In genomic region chr11:53749716-53750352, GRCm38 (mm10) we compare ENCODE assay signal across 33 mouse cellular contexts. TPM values are rescaled to one million over a fixed set of nuclear protein-coding genes. Genes with fewer than 3 reads are reported as not detected.
DNase-seq lines count a peak whose midpoint lies in the region; ATAC-seq lines count a peak whose summit lies in the region.
"Had no signal": no experiment of that assay in that cellular context is flagged by ENCODE, and none has a peak within 500 bp of the region (broad histone marks: within the 10 kb centered on the region; RNA-seq: fewer than 3 reads in every experiment).

No protein-coding gene starts in this region.

- H3K4me1 ChIP-seq in forebrain, embryonic 11.5 days (replicated peaks; ENCODE audit: control insufficient read depth, insufficient read depth, low read length), result no peaks in the 10 kb centered on the region
- H3K4me1 ChIP-seq in forebrain, embryonic 12.5 days, result no peaks in the 10 kb centered on the region; the same call in 1 of the 2 replicates
- H3K4me1 ChIP-seq: embryonic facial prominence, embryonic 10.5 days; hindbrain, embryonic 10.5 days; hindbrain, embryonic 13.5 days; intestine, embryonic 15.5 days had no signal

- no peaks in the 10 kb centered on the region for H3K9me3 ChIP-seq in forebrain, embryonic 11.5 days (ENCODE audit: control insufficient read depth, low read length)
- no peaks in the 10 kb centered on the region for H3K9me3 ChIP-seq in forebrain, embryonic 12.5 days
- H3K9me3 ChIP-seq: embryonic facial prominence, embryonic 10.5 days; embryonic facial prominence, embryonic 13.5 days; hindbrain, embryonic 10.5 days; hindbrain, embryonic 13.5 days; intestine, embryonic 15.5 days had no signal

- DNase-seq in forebrain, embryonic 11.5 days (ENCODE audit: low spot score), result peak; percentile 20
- peak; percentile 16 for DNase-seq in thymus, postnatal 4 days
- no peak for DNase-seq in thymus, postnatal 25 days
- DNase-seq in ZHBTc4 (ENCODE audit: low read depth, low spot score), result peak; percentile 61
- no peak for DNase-seq in gastrocnemius, postnatal 10 days
- DNase-seq: adrenal gland, adult 2 months; adrenal gland, postnatal 14 days; cerebellum, adult 11 months; cerebellum, adult 2 months; cerebellum, postnatal 10 days; cerebellum, postnatal 36 days; embryo, embryonic 11 days; forebrain, postnatal 0 days; gastrocnemius, adult 2 months; gastrocnemius, postnatal 25 days; heart, adult 2 months; heart, postnatal 36 days; kidney, adult 11 months had no signal

- ATAC-seq in forebrain, embryonic 11.5 days (replicated peaks; ENCODE audit: low FRiP score), result no peak
- no peak for ATAC-seq in forebrain, embryonic 12.5 days (ENCODE audit: low FRiP score)
- ATAC-seq: forebrain, embryonic 14.5 days; forebrain, postnatal 0 days; hindbrain, embryonic 16.5 days; intestine, embryonic 15.5 days had no signal

- no peak overlapping the region for H3K4me3 ChIP-seq in forebrain, embryonic 11.5 days (ENCODE audit: low read depth, low read length)
- no peak overlapping the region for H3K4me3 ChIP-seq in forebrain, embryonic 12.5 days (replicated peaks)
- H3K4me3 ChIP-seq: embryonic facial prominence, embryonic 10.5 days; embryonic facial prominence, embryonic 13.5 days; erythroblast, embryonic 14.5 days; gastrocnemius, adult 2 months; heart, adult 2 months; hindbrain, embryonic 10.5 days; hindbrain, embryonic 13.5 days; intestine, embryonic 15.5 days had no signal

- H3K4me2 ChIP-seq in forebrain, embryonic 11.5 days (ENCODE audit: low read depth, low read length, severe bottlenecking), result no peak overlapping the region
- no peak overlapping the region for H3K4me2 ChIP-seq in forebrain, embryonic 12.5 days
- H3K4me2 ChIP-seq: embryonic facial prominence, embryonic 13.5 days; heart, embryonic 11.5 days; hindbrain, embryonic 13.5 days; intestine, embryonic 15.5 days had no signal

- 49% methylated on average over 5 of the region's 5 CpGs for WGBS in forebrain, embryonic 11.5 days
- 54% methylated on average over 5 of the region's 5 CpGs for WGBS in forebrain, embryonic 12.5 days

- no peak overlapping the region for H3K9ac ChIP-seq in forebrain, embryonic 11.5 days (ENCODE audit: low read length)
- H3K9ac ChIP-seq in forebrain, embryonic 12.5 days, result no peak overlapping the region
- H3K9ac ChIP-seq: embryonic facial prominence, embryonic 13.5 days; forebrain, postnatal 0 days; hindbrain, embryonic 13.5 days; intestine, embryonic 15.5 days had no signal

- H3K27ac ChIP-seq in forebrain, embryonic 11.5 days (ENCODE audit: low read depth, low read length), result no peak overlapping the region
- H3K27ac ChIP-seq in forebrain, embryonic 12.5 days, result no peak overlapping the region
- H3K27ac ChIP-seq: embryonic facial prominence, embryonic 10.5 days; embryonic facial prominence, embryonic 13.5 days; gastrocnemius, adult 2 months; heart, adult 2 months; hindbrain, embryonic 10.5 days; hindbrain, embryonic 13.5 days; intestine, embryonic 15.5 days had no signal

- no peaks in the 10 kb centered on the region for H3K27me3 ChIP-seq in forebrain, embryonic 11.5 days (ENCODE audit: control insufficient read depth, insufficient read depth, low read length)
- H3K27me3 ChIP-seq in forebrain, embryonic 12.5 days, result no peaks in the 10 kb centered on the region
- H3K27me3 ChIP-seq: embryonic facial prominence, embryonic 13.5 days; hindbrain, embryonic 13.5 days; intestine, embryonic 15.5 days had no signal

- no peaks in the 10 kb centered on the region for H3K36me3 ChIP-seq in forebrain, embryonic 11.5 days (ENCODE audit: control insufficient read depth, insufficient read depth, low read length)
- H3K36me3 ChIP-seq in forebrain, embryonic 12.5 days (replicated peaks), result no peaks in the 10 kb centered on the region
- H3K36me3 ChIP-seq: embryonic facial prominence, embryonic 10.5 days; embryonic facial prominence, embryonic 13.5 days; hindbrain, embryonic 10.5 days; hindbrain, embryonic 13.5 days; intestine, embryonic 15.5 days had no signal

RNA-seq across cellular contexts. Expression of gene Irf1, which starts 20.0 kb away (rescaled TPM):
- polyA plus RNA-seq in forebrain, embryonic 11.5 days (2014; fragmentation: Nextera tagmentation; extraction: Ambion mirVana), result 4.0 and 4.3 TPM in 2 replicates
- 3.6 and 3.9 TPM in 2 replicates for polyA plus RNA-seq in forebrain, embryonic 12.5 days (2016; fragmentation: Nextera tagmentation; extraction: Ambion mirVana)
- 10 to 100 TPM in 1 of 2 experiments, 1 to 10 TPM in 1; 9.4 to 13.7 TPM for total RNA-seq in gastrocnemius, postnatal 10 days (2021)

RNA-seq across cellular contexts. Expression of gene Gm17334, which starts 23.2 kb away (rescaled TPM):
- polyA plus RNA-seq in forebrain, embryonic 11.5 days (2014; fragmentation: Nextera tagmentation; extraction: Ambion mirVana), result not detected in 2 replicates
- polyA plus RNA-seq in forebrain, embryonic 12.5 days (2016; fragmentation: Nextera tagmentation; extraction: Ambion mirVana), result not detected in 2 replicates
- total RNA-seq in gastrocnemius, postnatal 10 days (2021), result under 1 TPM; 0.26 to 0.70 TPM
- total RNA-seq: gastrocnemius, postnatal 25 days had no signal
- polyA plus RNA-seq: embryonic facial prominence, embryonic 10.5 days; embryonic facial prominence, embryonic 13.5 days; erythroblast, embryonic 14.5 days; forebrain, embryonic 14.5 days; forebrain, postnatal 0 days; heart, embryonic 14.5 days; heart, postnatal 0 days; hindbrain, embryonic 10.5 days; hindbrain, embryonic 13.5 days; hindbrain, embryonic 16.5 days had no signal

RNA-seq across cellular contexts. Expression of gene Il5, which starts 29.2 kb away (rescaled TPM):
- polyA plus RNA-seq in forebrain, embryonic 11.5 days (2014; fragmentation: Nextera tagmentation; extraction: Ambion mirVana), result not detected in 2 replicates
- not detected in 2 replicates for polyA plus RNA-seq in forebrain, embryonic 12.5 days (2016; fragmentation: Nextera tagmentation; extraction: Ambion mirVana)
- total RNA-seq in gastrocnemius, postnatal 10 days (2021), result not detected
- total RNA-seq: adrenal gland, adult 2 months; adrenal gland, postnatal 14 days; adrenal gland, postnatal 4 days; ES-E14; gastrocnemius, adult 2 months; gastrocnemius, postnatal 25 days; heart, adult 2 months; heart, postnatal 36 days had no signal
- polyA plus RNA-seq: embryonic facial prominence, embryonic 10.5 days; embryonic facial prominence, embryonic 13.5 days; erythroblast, embryonic 14.5 days; forebrain, embryonic 14.5 days; gonadal fat pad, adult 2 months; heart, embryonic 11.5 days; heart, embryonic 14.5 days; hindbrain, embryonic 10.5 days; hindbrain, embryonic 13.5 days; hindbrain, embryonic 16.5 days; intestine, embryonic 15.5 days had no signal

RNA-seq across cellular contexts. Expression of gene Rad50, which starts 42.7 kb away (rescaled TPM):
- polyA plus RNA-seq in forebrain, embryonic 11.5 days (2014; fragmentation: Nextera tagmentation; extraction: Ambion mirVana), result 24.3 and 27.6 TPM in 2 replicates
- polyA plus RNA-seq in forebrain, embryonic 12.5 days (2016; fragmentation: Nextera tagmentation; extraction: Ambion mirVana), result 23.4 and 24.6 TPM in 2 replicates
- 10 to 100 TPM in 1 of 2 experiments, 1 to 10 TPM in 1; 7.9 to 10.1 TPM for total RNA-seq in gastrocnemius, postnatal 10 days (2021)

Comparison
In these comparisons a context has a peak if more than half of its experiments do, and no peak if none do; other contexts are left out.
1. DNase-seq: peak in forebrain, embryonic 11.5 days (single experiment), thymus, postnatal 4 days (single experiment) and ZHBTc4 (single experiment); none in thymus, postnatal 25 days (single experiment) and gastrocnemius, postnatal 10 days (single experiment).